Mouse (Mus musculus) cerebellum, adult 18-20 months (tissue): ENCODE measurements at regions not wholly inside any gene's neighbourhood (a gene's known extent, or its start where the extent isn't known, plus 50 kb on each side); places are given as distances from the start of the nearest gene placed in this dataset.

ENCODE experiments used
- DNase-seq, 2 experiments: peaks; one replicate each; pipeline ENCODE4 v3.0.0; 2021

DNA sequence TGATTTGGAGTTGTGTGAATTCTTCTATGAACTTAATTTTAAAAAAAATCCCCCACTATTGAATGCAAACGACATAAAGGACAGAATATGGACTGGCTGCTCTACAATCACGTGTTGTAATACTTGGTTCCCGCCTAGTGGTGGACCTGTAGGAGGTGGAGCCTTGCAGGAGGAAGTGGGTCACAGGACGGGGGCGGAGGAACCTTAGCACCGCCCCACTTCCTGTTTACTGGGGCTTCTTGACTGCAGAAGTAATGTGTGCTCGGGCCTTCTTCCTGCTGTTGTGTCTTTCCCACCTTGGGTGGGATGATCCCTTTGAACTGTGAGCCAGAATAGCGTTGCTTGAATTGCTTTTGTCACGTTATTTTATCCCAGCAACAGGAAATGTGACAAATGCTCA lies 52.2 kb upstream of the Tmem108 start:
- no peak for DNase-seq

DNA sequence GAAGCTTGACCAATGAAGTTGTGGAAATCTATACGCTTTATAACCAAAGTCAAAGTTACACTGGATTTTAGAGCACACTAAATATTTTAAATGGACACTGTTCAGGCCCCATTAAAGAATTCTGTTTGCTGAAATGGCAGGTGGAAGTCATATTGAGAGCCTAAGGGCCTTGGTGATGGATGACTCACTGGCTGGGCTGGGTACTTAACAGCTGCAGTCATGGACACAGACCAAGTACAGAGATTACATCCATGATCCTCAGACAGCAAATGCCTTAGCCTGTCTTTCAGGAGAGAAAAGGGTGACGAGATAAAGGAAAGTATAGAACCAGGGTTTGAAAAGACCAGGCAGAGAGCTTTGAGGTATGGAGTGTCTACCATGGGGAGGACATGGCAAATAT lies 57.4 kb upstream of the Tmem108 start:
- DNase-seq, result no peak

DNA sequence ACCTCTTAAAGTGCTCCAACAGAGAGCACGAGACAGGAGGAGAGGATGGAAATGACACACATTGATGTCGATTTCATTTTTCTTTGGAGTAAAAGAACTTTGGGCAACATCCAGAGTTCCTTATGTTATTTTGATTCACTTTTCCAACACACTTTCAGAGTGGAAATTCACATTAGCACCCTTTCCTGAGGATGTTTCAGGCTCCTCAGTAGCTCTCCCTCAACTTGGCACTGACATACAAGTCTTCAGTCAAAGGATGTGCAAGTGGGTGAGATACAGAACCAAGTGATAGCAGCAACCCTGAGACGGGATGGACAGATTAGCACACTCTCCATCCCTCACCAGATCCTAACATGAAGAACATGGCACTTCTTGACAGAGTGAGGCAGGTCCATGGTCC lies 60.0 kb upstream of the Tmem108 start:
- DNase-seq, result no peak

DNA sequence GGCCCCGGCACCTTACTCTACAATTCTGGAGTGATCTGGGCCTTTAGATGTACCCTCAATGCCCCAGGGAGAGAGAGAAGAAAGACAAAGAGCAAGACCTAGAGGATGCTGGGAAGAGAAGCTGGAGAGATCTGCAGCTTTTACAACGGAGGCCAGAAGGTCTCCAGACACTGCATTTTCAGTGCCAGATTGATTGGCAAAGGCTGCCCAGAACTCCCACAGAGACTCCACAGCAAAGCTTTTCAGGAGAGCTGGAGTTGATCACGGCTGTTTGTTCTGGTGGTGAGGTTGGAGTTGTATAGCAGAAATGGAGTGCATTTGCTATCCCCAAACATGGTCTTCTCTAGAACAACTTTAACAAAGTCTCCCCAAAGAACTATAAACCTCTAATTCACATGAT lies 61.9 kb upstream of the Tmem108 start:
- peak; percentile 22 to 31 for DNase-seq

DNA sequence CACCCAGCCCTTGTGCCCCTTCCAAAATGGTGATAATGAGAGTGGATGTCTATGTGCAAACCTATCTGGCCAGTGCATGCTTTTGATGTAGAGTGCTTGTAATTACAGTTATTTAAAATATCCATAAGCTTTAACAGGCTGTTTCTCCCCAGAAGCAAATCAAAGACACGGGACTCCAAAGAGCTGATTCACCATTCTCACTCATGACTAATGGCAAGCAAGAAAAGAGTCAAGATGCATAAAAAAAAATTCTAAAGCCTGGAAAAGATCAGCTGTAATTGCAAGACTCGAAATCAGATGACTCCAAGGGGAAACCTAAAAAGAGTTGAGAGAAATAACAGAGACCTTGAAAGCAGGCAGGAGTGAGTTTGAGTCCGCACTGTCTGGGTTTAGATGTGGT lies 79.6 kb upstream of the Tmem108 start:
- no peak for DNase-seq

DNA sequence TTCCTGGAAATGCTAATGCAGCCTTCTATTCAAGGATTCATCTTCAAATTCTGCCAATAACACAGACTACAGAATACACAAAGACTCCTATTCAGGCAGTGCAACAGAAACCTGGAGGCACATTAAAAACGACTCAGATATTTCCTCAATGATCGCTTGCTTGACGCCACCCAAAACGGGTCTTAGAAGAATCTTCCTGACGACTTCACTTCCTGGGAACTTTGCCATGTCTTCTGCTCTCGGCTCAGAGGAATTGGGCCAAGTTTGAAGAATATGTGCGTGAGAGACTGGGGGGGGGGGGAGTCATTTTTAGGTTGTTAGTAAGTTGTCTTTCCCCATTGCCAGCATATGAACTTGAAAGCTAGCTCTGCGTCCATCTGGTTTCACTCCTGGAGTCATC lies 82.2 kb upstream of the Tmem108 start:
- DNase-seq, result no peak

DNA sequence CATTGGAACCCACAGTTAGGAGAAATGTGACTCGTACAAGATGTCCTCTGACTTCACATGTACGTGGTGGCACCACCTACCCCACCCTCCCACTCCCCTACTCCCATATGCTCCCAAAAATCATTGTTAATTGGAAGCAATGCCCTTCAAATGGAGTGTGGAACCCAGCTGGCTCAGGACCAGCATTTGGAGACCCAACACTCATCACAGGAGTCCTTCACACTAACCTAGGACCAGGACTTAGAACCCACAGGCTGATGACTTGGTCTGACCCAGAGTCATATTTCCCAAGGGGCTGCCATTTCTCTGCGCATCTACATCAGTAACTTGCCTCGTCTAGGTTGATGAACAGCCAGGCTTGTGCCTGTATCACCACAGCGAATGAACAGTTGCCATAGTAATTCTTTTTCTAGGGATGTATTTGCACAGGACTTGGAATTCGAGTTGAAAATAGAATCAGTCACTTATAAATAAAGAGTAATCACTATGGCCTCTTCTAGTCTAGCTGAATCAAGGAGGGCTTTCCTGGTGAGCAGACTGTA lies 84.3 kb upstream of the Tmem108 start:
- no peak for DNase-seq

DNA sequence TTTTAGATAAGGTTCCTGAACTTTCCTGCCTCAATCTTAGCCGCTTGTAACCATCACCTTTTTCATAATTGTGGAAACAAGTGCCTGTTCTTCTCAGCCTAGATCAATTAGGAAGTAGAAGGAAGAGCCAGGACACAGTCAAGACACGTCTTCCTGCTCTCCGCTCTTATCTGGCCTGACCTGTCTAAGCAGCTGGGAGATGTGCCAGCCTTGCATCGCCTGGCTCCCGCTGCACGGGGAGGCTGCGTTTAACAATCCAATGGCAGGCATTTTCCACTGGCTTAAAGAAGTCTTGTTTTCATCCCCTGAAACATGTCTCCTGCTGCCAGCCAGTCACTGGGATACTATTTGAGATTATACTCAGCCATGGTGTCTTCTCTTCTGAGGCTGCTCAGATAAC lies 86.3 kb upstream of the Tmem108 start:
- no peak for DNase-seq

DNA sequence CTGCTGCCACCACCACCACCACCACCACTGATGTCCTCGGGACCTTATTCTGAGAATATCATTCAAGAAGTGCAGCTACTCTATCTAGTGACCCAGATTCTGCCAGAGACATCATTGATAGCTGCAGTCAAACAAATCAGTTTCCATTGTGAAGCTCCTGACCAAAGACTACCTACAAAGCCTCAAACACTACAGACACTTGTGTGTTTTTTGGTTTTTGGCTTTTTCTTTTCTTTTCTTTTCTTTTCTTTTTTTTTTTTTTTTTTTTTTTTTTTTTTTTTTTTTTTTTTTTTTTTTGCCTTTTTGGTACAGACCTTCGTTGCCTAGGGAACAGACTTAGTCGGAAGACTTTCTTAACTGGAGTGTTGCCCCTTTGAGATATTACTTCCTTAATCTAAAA lies 87.4 kb upstream of the Tmem108 start:
- DNase-seq, result no peak

DNA sequence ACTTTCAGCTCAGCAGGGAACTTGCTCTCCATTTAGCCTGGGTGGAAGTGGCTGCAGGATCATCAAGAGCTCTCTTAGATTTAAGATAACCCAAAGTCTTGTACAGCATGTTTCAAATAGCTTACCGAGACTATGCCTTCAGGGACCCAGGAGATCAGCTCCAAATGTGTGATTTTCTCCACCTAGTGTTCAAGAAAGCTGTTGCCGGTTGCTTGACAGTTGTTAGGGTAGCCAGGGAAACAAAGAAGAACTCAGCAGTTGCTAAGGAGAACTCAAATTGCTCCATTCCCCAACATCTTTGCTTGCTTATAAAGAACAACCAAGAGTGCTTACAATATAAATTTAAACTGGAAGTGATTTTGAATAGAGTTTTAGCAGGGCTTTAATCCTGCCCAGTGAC lies 91.1 kb upstream of the Tmem108 start:
- DNase-seq, result no peak

DNA sequence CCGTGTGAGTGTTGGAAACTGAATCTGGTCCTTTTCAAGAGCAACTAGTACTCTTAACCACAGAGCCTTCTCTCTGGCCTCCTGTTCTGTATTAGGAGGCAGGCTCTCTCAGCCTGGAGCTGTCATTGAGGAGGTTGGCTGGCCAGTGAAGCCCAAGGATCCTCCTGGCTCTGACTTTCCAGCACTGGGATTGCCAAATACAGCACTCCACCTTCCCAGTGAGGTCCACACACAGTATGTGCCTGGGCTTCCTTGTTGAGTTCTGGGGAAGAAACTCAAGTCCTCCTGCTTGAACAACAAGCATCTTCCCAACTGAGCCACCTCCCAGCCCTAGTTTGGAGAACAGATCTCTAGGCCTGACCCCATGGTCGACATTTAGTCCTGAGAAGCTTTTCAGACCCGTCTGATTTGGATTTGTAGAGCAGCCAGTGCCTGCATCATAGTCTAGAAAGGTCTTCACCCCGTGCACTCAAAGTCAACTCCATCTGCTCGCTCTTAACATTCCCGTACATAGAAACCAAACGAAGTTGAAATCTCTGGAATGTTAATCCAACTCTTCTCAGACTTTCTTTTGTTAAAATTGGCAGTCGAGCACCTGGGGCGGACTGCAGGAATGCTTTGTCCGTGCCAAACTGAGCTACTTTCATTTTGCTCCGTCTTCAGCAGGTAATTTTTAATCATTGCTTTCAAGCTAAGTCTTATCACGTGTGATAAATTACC lies 99.2 kb upstream of the Tmem108 start:
- no peak for DNase-seq

DNA sequence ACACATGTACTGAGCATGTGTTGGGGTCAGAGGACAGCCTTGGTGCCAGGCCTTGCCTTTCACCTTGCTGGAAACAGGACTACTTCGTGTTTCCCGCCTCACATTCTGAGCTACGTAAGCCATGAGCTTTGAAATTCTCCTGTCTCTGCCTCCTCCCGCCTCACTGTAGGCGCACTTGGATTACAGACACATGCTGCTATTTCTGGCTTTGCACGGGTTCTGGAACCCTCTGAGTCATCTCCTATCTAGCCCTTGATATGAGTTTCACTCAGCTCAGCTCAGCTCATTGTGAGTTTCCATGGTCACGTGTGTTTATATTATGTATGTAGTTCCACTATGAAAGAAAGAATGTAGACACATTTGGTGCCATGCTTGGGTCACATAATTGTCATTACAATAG lies 100.9 kb upstream of the Tmem108 start:
- no peak for DNase-seq

DNA sequence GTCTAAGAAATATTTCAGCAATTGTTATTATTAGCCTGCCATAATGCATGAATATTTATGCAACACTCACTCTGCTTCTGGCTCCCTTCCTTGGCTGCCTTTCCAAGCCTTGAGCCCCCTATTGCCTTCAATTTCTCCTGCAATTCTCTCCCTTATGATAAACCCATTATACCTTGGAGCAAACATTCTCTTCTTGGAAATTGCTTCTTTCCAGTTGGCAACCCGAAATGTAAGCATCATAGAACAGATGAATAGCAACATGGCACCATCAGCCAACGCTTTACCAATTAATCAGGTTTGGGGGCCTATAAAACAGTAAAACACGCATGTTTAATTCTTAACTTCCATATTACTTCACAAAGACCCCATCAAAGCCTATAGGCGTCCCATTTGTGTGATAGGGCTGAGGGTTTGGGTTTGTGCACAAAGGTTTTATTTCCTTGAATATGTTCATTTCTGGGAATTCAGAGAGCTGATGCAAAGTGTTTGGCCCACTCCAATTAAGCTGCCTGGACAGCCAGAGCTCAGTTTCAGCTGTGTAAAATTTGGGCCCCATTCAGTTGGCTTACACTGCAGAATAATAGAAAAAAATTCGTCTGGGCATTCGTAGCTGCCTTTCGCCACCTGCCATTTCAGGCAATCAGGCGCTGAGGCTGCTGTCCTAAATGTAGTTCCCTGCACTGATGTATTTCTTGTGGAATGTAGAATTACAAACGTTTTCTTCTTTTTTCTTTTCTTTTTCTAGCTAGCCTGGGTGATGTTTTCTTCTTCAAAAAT lies 106.0 kb upstream of the Tmem108 start:
- peak; percentile 33 to 45 for DNase-seq

DNA sequence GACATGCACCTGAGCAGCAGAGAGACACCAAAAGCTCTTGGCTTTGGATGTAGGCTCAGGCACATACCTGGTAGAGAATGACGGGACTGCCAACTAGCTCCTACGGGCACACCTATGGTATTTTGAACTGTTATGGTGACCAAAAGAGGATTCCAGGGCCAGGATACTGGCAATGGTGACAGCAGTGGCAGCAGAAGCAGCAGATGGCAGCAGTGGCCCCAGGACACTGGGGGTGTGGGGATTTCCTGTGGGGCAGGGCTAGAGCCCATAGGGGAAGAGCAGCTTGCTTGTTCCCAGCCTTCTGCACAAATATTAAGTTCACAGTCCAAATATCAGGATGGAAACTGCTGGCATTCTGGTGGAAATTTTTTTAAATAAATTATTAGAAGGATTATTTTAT lies 107.6 kb upstream of the Tmem108 start:
- peak; percentile 73 to 77 for DNase-seq

DNA sequence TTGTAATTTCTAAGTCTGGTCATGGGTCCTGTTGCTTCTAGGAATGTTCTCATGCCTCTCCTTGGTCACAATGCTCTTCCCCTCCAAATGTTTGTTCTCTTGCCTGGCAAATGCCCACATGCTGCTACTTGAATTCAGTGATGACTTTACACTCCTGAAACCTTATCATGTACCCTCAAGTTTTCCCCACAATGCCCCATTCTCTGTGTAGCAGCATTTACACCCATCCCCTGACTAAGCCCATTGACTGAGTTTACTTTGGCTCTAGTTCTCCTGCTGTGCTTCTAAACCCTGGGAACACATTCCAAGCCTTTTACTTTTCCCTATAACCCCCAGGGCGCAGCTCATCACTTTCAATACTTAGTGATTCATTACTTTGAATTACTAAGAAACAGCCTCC lies 110.5 kb upstream of the Tmem108 start:
- no peak for DNase-seq

DNA sequence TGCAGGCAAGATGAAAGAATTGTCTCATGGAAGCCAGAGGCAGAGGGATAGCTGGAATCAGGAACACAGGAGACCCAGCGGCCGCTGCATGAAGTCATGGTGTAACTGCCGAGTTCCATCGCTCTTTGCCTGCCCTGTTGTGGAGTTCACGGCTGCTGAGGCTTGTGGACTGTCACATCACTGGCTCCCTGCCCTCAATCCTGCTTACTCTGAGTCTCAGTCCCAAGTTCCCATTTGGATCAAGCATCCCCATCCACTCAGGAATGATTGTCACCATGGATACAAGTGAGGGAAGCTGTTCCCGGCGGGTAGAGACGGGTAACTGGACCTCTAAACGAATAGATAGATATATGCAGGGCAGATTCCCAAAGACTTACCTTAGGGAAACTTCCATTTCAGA lies 112.2 kb upstream of the Tmem108 start:
- DNase-seq, result no peak

DNA sequence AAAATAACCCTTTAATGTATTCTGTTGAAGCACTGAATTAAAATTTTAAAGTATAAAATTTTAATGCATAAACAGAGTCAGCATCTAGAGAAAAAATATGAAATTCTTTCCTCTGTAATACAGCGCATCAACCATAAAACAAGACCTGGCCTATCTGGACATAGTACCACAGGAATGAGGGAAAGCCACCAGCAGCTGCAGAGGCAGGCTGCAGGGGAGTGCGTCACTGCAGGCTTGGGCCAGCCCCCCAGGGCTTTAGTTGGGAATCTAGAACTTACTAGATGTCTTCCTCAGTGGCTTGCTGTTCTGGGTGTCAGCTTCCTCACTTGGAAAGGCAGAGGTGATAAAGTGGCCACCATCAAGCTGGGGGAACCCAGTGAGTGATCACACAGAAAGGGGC lies 116.2 kb upstream of the Tmem108 start:
- DNase-seq, result no peak

DNA sequence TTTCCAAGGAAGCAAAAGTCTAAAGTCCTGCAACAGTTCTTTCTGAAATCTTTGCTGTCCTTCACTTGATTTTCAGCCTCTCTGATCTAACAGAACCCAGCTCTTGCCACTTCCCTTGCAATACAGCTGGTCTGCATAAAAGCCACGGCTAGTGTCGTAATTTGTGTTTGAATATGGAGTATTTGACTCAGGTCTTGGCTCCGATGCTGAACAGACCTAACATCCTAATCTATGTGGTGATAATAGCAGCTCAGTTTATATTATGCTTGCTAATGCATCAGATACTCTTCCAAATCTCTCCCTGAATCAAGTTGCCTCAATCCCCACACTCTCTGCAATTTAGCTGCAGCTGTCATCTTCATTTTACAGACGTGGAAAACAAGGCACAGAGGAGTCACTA lies 109.5 kb upstream of the Nphp3 start:
- no peak for DNase-seq

DNA sequence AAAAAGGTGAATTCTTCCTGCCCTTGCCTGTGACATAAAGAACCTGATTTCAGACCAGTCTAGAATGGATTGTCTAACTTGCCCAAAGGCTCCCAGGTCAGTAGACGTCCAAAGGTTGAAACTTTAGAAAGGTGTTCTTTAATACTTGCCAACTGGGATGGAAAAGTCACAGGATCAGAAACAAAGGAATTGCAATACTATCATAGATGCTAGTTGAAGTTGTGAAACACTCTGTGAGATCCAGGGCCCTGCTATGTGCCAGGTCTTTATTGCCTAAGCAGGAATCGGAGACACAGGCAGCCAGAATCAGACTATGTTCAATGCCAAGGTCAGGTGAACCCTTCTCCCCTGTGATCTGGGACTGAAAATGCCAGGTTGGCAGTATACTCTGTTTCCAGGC lies 108.0 kb upstream of the Nphp3 start:
- DNase-seq, result no peak

DNA sequence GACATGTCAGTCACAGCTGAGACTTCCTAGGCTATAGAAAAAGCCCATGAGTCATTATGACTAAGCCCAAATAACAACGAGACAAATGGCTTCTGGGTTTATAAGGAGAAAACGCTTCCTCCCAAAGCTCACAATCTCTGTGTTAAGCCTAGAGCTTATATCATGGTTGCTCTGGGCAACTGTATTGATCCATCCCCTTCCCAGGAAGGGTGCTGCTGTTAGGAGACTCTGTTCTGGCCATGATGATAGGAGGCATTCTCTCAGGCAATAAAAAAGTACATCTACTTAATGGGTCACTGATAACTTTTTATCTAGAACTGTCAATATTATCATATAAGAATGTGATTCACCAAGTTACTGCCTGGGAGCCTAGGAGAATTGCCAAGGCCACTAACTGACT lies 103.0 kb upstream of the Nphp3 start:
- no peak for DNase-seq

DNA sequence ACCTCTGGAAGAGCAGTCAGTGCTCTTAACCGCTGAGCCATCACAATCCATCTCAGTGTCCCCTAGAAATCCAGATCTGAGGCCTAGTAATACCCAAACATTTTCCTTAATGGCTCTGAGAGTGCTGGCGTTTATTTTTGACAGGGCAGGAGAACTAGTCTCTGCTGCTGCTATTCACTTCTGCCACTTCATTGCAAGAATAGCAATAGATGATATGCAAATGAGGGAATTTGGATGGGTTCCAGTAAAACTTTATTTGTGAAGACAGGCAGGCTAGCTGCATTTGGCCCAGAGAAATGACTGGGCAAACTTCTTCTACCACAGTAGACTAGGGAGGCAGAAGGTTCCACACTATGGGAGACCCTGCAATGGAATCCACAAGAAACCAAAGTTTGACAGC lies 91.0 kb upstream of the Nphp3 start:
- DNase-seq, result no peak

DNA sequence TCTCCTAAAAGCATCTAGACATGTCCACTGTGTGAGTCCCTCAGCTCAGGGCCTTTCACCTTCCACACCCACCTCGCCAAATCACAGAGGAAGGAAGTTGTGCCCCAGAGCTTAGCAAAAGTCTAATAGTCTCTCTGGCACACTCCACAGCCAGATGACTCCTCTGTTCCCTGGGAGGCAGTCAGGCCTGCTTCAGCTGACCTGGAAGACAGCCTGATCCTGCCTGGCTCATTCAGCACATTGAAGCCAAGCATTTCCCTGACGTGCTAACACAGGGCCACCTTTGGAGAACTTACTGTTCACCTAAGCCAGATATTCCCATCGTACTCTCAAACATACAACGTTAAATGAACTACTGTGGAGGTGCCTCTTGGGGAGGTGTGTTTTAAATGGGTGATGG lies 87.2 kb upstream of the Nphp3 start:
- DNase-seq, result peak; percentile 7 to 27

DNA sequence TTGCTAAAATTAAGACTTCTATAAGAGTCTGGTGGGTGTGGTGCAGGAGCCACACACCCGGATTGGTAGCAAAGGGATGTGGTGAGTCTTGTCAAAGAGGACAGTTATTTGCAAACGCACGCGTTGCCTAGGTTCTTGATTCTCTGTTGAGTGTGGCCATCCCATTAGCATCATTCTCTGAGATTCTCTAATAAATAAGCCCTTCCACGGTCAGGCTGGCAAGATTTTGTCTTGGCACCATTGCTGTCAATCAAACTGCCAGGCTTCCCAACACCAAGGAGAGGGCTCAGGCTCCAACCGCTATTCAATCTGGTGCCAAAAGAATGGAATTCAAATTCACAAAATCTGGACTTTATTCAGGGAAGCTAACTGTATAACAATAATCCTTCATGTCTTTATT lies 84.6 kb upstream of the Nphp3 start:
- DNase-seq, result no peak

DNA sequence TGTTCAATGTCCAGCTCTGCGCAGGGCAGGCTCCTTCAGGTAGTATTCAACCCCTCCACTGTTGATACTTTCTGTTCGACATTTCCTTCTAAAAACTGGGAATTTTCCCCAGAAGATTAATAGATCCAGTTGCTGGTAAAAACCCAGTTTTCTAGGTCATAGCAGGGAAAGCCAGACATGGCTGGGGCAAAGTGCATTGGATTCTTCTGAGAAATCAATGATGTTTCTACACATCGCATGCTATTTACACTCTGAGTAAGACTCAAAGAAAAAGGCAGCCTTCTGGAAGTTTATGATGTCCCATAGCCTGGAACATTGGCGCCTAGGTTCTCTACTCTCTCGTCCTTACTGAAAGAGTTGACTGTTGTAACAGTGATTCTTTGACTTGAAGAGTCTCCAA lies 80.0 kb upstream of the Nphp3 start:
- DNase-seq, result no peak

DNA sequence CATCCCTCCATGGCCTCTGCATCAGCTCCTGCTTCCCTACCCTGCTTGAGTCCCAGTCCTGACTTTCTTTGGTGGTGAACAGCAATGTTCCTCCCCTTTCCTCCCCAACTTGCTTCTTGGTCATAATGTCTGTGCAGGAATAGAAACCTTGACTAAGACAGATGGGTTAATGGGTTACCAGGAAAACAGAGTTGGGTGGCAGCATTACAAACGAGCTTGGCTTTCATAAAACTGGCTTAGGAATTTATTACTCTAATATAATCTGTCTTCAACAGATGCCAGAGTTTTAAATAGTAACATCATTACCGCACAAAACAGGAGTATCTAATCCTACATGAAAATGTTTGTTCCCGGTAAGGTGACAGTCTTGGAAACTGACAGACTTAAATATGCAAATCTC lies 77.7 kb upstream of the Nphp3 start:
- no peak for DNase-seq
